Mouse (Mus musculus) WW6 (cell line): ENCODE data around the gene Actn3.
"Not testable (repeated sequence)": the region's sequence is repeated elsewhere in the genome, so short reads cannot be mapped to it uniquely, and the experiment has no call there.

ENCODE experiments used
- DNase-seq: peaks from one replicate; pipeline ENCODE4 v3.0.0-alpha.2; 2013; ENCODE audit warnings: low read depth, low spot score

The Actn3 gene

DNA sequence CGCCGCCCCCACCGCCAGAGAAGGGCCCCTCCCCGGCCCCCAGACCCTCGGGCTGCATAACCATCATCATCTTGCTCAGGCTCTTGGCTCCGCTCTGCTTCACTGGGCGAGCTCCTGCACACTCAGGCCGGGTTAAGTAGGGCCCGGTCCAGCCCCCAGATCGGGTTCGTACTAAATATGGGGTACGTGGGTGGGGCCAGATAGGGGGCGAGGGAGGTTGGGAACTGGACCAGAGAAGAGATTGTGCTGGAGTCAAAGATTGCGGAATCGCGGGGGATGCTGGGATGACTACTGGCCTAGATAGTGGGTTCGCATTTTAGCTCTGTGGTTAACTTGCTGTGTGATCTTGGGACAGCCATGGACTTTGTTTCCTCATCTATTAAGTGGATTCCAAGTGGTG lies at the start of gene Actn3:
Actn3 (minus strand) TSS at position 125 of the 400 bp plus-strand sequence.
- no peak for DNase-seq

- no peak for DNase-seq
These were observed 47.6 kb upstream of the Actn3 start for GRCm38 (mm10) chr19:4925121-4925860.

DNA sequence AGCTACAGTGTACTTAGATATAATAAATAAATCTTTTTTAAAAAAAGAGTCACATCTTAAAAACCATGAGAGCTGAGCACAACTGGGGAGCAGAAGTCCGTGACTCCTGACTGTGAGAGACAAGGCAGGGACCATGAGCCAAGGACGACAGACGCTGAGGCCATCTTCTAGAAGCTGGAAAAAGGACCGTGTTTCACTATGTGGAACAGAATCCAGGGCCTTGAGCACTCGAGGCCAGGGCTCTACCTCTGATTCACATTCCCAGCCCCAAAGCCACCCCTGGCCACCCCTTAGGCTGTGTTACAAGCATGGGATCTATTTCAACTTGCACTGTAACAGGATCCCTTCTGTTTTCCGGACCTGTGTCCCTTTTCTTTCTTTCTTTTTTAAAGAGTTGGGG lies 41.9 kb upstream of the Actn3 start:
- no peak for DNase-seq

GRCm38 (mm10) chr19:4916827-4917226 lies 39.1 kb upstream of the Actn3 start:
- no peak for DNase-seq

DNA sequence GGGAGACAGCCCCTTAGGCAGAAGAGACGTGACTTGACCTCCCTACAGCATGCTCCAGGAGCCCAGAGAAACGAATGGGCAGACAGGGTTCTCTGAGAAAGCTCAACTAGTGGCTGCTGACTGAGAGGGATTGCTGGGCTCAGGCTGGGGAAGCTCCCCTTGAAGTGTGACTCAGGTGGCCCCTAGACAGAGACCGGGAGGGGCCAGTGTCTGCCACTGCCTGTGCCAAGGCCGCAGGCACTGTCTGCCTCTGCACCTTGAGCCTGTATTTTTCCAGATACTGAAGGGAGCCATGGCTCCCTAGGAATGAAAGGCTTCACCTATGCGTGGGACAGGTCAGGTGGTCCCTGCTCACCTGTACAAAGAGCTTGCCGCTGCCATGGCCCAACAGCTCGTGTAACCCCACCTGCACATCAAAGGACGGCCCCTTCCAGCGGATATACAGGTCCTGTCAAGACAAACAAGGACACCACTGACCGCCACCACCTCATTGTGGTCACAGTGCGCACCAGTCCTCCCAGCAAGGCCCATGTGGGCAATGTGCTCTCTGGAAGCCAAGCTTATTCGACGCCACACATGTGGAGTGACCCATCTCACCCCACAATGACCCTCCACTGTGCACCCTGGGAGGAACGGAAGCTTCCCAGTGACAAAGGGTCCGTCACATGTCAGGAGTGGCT lies 38.4 kb upstream of the Actn3 start:
- no peak for DNase-seq

GRCm38 (mm10) chr19:4909376-4909775 lies 31.7 kb upstream of the Actn3 start:
- no peak for DNase-seq

GRCm38 (mm10) chr19:4908107-4908506 lies 30.4 kb upstream of the Actn3 start:
- DNase-seq: peak; percentile 49

GRCm38 (mm10) chr19:4905979-4906794 lies 28.5 kb upstream of the Actn3 start, which contains the start of gene Bbs1:
Bbs1 (minus strand) TSS chr19:4906628.
- peak; percentile 52 for DNase-seq

DNA sequence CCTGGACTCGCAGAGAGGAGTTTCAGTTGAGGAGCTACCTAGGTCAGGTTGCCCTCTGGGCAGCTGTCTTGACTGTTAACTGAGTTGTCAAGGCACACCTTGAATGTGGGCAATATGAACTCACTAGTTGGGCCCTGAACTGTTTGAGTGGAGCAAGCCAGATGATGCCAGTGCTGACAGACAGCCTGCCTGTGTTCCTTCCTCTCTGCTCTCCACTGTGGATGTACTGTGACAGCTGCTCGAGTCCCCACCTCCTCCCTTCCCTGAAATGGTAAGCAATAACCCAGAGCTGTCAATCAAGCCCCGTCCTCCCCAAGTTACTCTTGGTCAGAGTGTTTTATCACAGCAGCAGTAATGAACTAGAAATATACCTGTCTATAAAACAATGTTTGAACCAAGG lies 22.2 kb upstream of the Actn3 start:
- DNase-seq: no peak

- no peak for DNase-seq
These were observed 21.3 kb upstream of the Actn3 start for GRCm38 (mm10) chr19:4898972-4899371.

- DNase-seq: peak; percentile 57
These were observed 19.2 kb upstream of the Actn3 start for GRCm38 (mm10) chr19:4896780-4897520.

DNA sequence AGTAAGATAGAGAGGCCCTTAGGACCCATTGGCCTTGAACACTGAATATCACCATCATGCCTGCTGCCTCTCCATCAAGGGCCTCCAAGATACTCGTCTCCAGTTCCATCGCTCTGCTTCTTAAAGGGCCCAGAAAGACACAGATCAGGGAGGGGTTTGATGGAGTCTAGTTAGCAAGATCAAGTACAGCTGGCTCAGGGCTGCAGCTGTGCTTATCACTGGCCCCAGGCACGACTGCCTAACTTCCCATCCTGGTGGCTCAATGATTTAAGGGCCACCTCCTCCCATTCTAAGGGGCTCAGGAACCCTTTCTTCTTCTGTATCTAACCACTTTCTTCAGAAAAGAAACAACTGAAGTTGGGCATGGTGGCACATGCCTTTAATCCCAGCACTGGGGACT lies 14.1 kb upstream of the Actn3 start:
- no peak for DNase-seq

- no peak for DNase-seq
These were observed 12.1 kb upstream of the Actn3 start for GRCm38 (mm10) chr19:4889791-4890190.

DNA sequence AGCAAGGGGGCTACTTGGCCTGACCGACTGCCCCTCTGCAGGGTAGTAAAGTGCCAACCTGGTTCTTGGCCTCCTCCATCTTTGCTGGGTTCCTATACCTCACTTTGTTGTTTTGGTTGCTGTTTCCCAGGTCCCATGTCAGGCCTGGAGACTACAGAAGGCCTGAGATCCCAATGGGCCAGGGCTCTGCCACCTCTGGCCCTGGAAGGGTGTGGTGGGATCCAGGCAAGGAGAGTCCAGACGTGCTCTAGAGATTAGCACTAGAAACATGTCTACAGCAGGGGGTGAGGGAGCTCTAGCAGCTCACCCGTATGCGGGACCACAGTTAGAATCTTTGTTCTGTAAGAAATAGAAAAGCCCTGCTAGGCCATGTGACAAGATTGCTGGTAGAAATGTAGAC lies 6.3 kb upstream of the Actn3 start:
- no peak for DNase-seq

GRCm38 (mm10) chr19:4879324-4879703 lies 1.6 kb upstream of the Actn3 start:
- no peak for DNase-seq

DNA sequence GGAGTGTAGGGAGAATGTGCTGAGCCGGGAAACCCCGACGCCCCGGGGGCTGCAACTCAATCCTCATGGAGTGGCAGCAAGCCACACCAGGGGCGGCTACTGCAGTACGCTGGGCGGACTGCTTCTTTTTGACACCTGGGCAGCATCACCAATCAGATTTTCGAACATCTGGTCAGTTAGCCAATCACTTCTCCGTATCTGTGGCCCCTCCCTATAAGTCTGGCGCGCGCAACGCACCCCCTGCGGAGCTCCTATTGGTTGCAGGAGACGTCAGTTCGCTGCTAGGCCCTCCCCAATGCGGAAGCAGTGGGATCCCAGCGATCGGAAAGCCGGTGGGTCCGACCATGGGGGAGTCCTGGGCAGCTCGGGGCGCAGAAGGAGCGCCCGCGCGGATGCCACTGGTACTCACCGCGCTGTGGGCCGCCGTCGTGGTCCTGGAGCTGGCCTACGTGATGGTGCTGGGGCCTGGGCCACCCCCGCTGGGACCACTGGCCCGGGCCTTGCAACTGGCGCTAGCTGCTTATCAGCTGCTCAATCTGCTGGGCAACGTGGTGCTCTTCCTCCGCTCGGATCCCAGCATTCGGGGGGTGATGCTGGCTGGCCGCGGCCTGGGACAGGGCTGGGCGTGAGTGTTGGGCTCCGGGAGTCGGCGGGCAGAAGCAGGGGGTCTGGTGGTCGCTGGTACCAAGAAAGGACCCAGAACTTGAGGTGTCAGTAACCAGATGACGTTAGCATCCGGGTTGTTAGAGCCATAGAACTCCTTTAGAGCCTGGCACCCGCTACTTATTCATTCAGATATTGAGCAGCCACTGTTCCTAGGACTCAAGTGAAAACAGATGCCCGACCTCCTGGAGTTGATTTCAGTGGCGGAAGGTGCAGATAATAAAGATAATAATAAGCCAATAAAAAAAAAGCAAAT lies 955 bp upstream of the Actn3 start, which contains the start of gene Zdhhc24:
Zdhhc24 (plus strand) TSS at position 264 of the 919 bp plus-strand sequence.
- peak; percentile 91 for DNase-seq

DNA sequence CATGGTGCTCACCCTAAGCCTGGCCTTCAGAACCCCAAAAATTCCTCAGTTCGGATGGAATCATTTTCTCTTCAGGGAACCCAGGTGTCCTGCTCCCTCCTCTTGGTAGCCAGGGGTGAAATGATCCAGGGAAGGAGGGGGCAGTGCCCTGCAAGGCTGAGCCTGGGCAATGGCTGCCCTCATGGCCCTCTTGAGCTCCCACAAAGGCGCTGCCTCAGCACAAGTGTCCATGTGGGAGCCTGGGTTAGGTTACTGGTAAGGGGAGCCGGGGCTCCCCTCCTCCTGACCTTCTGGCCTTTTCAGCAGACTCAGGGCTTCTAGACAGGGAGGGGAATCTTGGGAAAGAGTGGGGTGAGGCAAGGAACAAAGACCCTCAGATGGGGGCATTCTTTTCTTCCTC lies 954 bp downstream of the Actn3 start:
- no peak for DNase-seq

DNA sequence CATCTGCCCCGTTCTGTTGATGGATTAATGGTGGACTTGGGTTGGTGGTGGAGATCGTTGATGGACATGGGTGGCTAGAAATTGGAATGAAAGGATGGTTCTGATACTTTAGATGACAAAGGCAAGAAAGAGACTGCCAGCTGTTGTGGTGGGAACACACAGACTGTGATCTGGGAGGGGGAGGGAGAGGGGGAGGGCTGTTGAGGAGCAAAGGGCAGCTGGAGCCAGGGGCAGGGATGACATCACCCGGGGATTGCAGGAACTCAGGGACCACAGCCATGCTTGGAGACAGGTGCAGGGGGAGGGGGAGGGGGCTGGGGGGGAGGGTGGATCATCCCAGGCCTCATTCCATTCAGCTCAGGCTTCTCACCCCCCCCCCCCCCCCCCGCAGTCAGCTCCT lies 1.5 kb downstream of the Actn3 start:
- DNase-seq: no peak

DNA sequence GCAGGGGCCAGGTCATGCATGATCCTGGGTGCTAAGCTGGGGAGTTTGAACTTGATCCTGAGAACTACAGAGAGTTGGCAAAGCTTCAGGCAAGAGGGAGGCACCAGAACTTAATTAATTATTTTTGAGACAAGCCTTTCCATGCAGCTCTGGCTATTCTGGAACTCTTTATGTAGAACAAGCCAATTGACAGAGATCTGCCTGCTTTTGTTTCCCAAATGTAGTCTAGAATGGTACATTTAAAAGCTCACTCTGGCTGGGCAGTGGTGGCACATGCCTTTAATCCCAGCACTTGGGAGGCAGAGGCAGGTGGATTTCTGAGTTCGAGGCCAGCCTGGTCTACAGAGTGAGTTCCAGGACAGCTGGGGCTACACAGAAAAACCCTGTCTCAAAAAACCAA lies 3.1 kb downstream of the Actn3 start:
- not testable (repeated sequence) for DNase-seq

- DNase-seq: no peak
These were observed 12.6 kb downstream of the Actn3 start for GRCm38 (mm10) chr19:4865147-4865546.
